In genomic region chr1:21962896-21963864, GRCm38 (mm10) we compare ENCODE assay signal across 8 mouse cellular contexts. TPM values are rescaled to one million over a fixed set of nuclear protein-coding genes. Genes with fewer than 3 reads are reported as not detected.
DNase-seq lines count a peak whose midpoint lies in the region; ATAC-seq lines count a peak whose summit lies in the region.

No protein-coding gene starts in this region.

- H3K36me3 ChIP-seq in splenic B cell, adult 2 months (ENCODE audit: control insufficient read depth, insufficient read depth, low read length, poor library complexity, severe bottlenecking) = no peaks in the 10 kb centered on the region

- peak; percentile 44 for DNase-seq in left cerebral cortex, adult 11 months (ENCODE audit: low spot score)
- DNase-seq in left cerebral cortex, postnatal 4 days = no peak
- peak; percentile 5 for DNase-seq in embryo, embryonic 10.5 days (ENCODE audit: low spot score)
- DNase-seq in left cerebral cortex, postnatal 36 days (ENCODE audit: low spot score in 2 of 2) = peak; percentile 43 to 49
- DNase-seq in splenic B cell, adult 2 months (ENCODE audit: low read depth, low spot score) = peak; percentile 69
- DNase-seq in gastrocnemius, postnatal 14 days = no peak
- DNase-seq in ovary, postnatal 10 days (ENCODE audit: low spot score) = no peak

- ATAC-seq in erythroblast, adult 5-6 weeks (replicated peaks; ENCODE audit: low FRiP score, poor library complexity, severe bottlenecking) = no peak

- intact Hi-C loops in left cerebral cortex, postnatal 4 days (cut with DNase I) = loop anchor here (5.0 to 10.0 kb wide), 2 partner anchors 304 to 548 kb away; no protein-coding TSS in a partner anchor
- intact Hi-C loops in left cerebral cortex, postnatal 36 days (cut with DNase I) = loop anchor here (10.0 kb wide), 2 partner anchors 288 to 368 kb away; no protein-coding TSS in a partner anchor
- intact Hi-C loops in gastrocnemius, postnatal 14 days (cut with DNase I; ENCODE audit: low total_unique reads) = loop anchor here (5.0 kb wide), 1 partner anchor 551 kb away; no protein-coding TSS in a partner anchor

- H3K27me3 ChIP-seq in splenic B cell, adult 2 months (ENCODE audit: control insufficient read depth, insufficient read depth, low read length, poor library complexity, severe bottlenecking) = no peaks in the 10 kb centered on the region

RNA-seq across cellular contexts. Expression of gene Kcnq5, which starts 1.4 kb away (rescaled TPM):
- 10 to 100 TPM; 41.8 to 43.7 TPM for total RNA-seq in left cerebral cortex, postnatal 4 days (2021)
- total RNA-seq in left cerebral cortex, postnatal 36 days (2021) = 10 to 100 TPM; 81.0 to 83.6 TPM
- total RNA-seq in gastrocnemius, postnatal 14 days (2021) = 1 to 10 TPM; 3.6 to 5.1 TPM
- total RNA-seq in erythroblast, adult 5-6 weeks (2015; ENCODE audit: low replicate concordance) = 0.21 and 0.38 TPM in 2 replicates
- total RNA-seq in erythroblast, adult 5-6 weeks (2017; ENCODE audit: low replicate concordance) = 0.28 TPM in 1 of 2 replicates, not detected in the other

Comparison
In these comparisons a context has a peak if more than half of its experiments do, and no peak if none do; other contexts are left out.
1. DNase-seq: peak in left cerebral cortex, adult 11 months (single experiment), embryo, embryonic 10.5 days (single experiment), left cerebral cortex, postnatal 36 days (2 of 2) and splenic B cell, adult 2 months (single experiment); none in left cerebral cortex, postnatal 4 days (single experiment), gastrocnemius, postnatal 14 days (single experiment) and ovary, postnatal 10 days (single experiment).
2. RNA of gene Kcnq5, which starts 1.4 kb away (total RNA-seq): 81.0 to 83.6 TPM in left cerebral cortex, postnatal 36 days and 41.8 to 43.7 TPM in left cerebral cortex, postnatal 4 days; 3.6 to 5.1 TPM in gastrocnemius, postnatal 14 days and 0.21 to 0.38 TPM in erythroblast, adult 5-6 weeks; every median in the first group is over 4 times any median in the second.